Mouse (Mus musculus) liver, embryonic 16.5 days (tissue): ENCODE measurements around the gene Zfp616. TPM values are rescaled to one million over a fixed set of nuclear protein-coding genes. Genes with fewer than 3 reads are reported as not detected.

Source experiments
- ATAC-seq: fragments of 200-750 bp; cut with Nextera tagmentation; 2 replicates; pipeline ENCODE4 v1.8.0; 2017; ENCODE audit warnings: low read depth, mild to moderate bottlenecking, moderate number of reproducible peaks, moderate library complexity
- H3K27ac ChIP-seq: fragments of 300-500 bp; sonication (generic); 2 replicates; pipeline ENCODE4 v1.5.1; 2014; ENCODE audit warnings: mild to moderate bottlenecking, low read length
- H3K27me3 ChIP-seq: fragments of 300-500 bp; sonication (generic); 2 replicates; pipeline ENCODE4 v1.6.1; 2014; ENCODE audit warnings: low read depth, low read length, mixed read lengths; ENCODE audit not compliant: control insufficient read depth, insufficient read depth
- H3K36me3 ChIP-seq: fragments of 300-500 bp; sonication (generic); 2 replicates; pipeline ENCODE4 v1.6.1; 2014; ENCODE audit warnings: mild to moderate bottlenecking; ENCODE audit not compliant: control insufficient read depth, insufficient read depth
- H3K4me1 ChIP-seq: fragments of 300-500 bp; sonication (generic); 2 replicates; pipeline ENCODE4 v1.6.1; 2014; ENCODE audit warnings: low read depth, low read length, mixed read lengths; ENCODE audit not compliant: control insufficient read depth
- H3K4me2 ChIP-seq: fragments of 300-500 bp; sonication (generic); 2 replicates; pipeline ENCODE4 v1.6.1; 2014; ENCODE audit warnings: low read depth, low read length, mixed read lengths
- H3K4me3 ChIP-seq: fragments of 300-500 bp; sonication (generic); 2 replicates; pipeline ENCODE4 v1.5.1; 2014; ENCODE audit warnings: low read depth, mild to moderate bottlenecking, low read length
- H3K9ac ChIP-seq: fragments of 300-500 bp; sonication (generic); 2 replicates; pipeline ENCODE4 v1.6.1; 2014; ENCODE audit warnings: low read depth, low read length
- H3K9me3 ChIP-seq: fragments of 300-500 bp; sonication (generic); replicated peaks from 2 replicates; pipeline ENCODE4 v1.6.1; 2016; ENCODE audit warnings: low read length; ENCODE audit not compliant: control insufficient read depth
- WGBS: fragments of 180-500 bp; shearing (Covaris S2); extraction: QIAGEN DNeasy Blood & Tissue Kit; methylation state at CpG from one replicate; pipeline ENCODE4 v1.1.7; 2014; ENCODE audit not compliant: insufficient replicate concordance; 5-methylcytosine and 5-hydroxymethylcytosine counted together
- polyA plus RNA-seq: library from polyadenylated mRNA; unstranded; fragments of >200 nt; fragmentation: Nextera tagmentation; extraction: Ambion mirVana; gene quantifications from 2 replicates; pipeline ENCODE4 v1.2.1, GENCODE M21; 2015

Zfp616 gene
- polyA plus RNA-seq, result not detected in 2 replicates

- no peak within 1 kb of the TSS for H3K4me3 ChIP-seq
- no peaks in the 10 kb centered on the region for H3K4me1 ChIP-seq
- no peak within 1 kb of the TSS for H3K4me2 ChIP-seq
- no peak within 1 kb of the TSS for H3K27ac ChIP-seq
- no peaks in the 10 kb centered on the region for H3K36me3 ChIP-seq
- 74% methylated on average over 1 of the region's 1 CpGs for WGBS
- H3K9ac ChIP-seq, result no peak within 1 kb of the TSS
- no peak for ATAC-seq
- H3K9me3 ChIP-seq, result no peaks in the 10 kb centered on the region
- H3K27me3 ChIP-seq, result no peaks in the 10 kb centered on the region
Measured at GRCm38 (mm10) chr11:74069655-74070054, at the start of gene Zfp616. Gene Zfp616 (plus strand): TSS chr11:74069955.

GRCm38 (mm10) chr11:74051347-74051746 is 18.4 kb upstream of the Zfp616 start:
- ATAC-seq, result no peak
- H3K4me1 ChIP-seq, result no peaks in the 10 kb centered on the region
- 44% methylated on average over 3 of the region's 3 CpGs for WGBS
- no peaks in the 10 kb centered on the region for H3K9me3 ChIP-seq
- no peak overlapping the region for H3K4me2 ChIP-seq
- H3K27me3 ChIP-seq, result no peaks in the 10 kb centered on the region
- no peak overlapping the region for H3K9ac ChIP-seq
- no peak overlapping the region for H3K4me3 ChIP-seq
- H3K27ac ChIP-seq, result no peak overlapping the region
- H3K36me3 ChIP-seq, result no peaks in the 10 kb centered on the region

GRCm38 (mm10) chr11:74056451-74056850 is 13.3 kb upstream of the Zfp616 start, which contains the start of the genes Olfr139 and Olfr399:
Gene Olfr139 (minus strand): TSS chr11:74056551.
Gene Olfr399 (minus strand): TSS chr11:74056615.
- no peaks in the 10 kb centered on the region for H3K36me3 ChIP-seq
- no peak within 1 kb of the TSS for H3K4me3 ChIP-seq
- H3K4me1 ChIP-seq, result no peaks in the 10 kb centered on the region
- H3K4me2 ChIP-seq, result no peak within 1 kb of the TSS
- no peak within 1 kb of the TSS for H3K27ac ChIP-seq
- ATAC-seq, result no peak
- H3K27me3 ChIP-seq, result no peaks in the 10 kb centered on the region
- H3K9me3 ChIP-seq, result no peaks in the 10 kb centered on the region
- H3K9ac ChIP-seq, result no peak within 1 kb of the TSS
- 53% methylated on average over 2 of the region's 2 CpGs for WGBS

DNA sequence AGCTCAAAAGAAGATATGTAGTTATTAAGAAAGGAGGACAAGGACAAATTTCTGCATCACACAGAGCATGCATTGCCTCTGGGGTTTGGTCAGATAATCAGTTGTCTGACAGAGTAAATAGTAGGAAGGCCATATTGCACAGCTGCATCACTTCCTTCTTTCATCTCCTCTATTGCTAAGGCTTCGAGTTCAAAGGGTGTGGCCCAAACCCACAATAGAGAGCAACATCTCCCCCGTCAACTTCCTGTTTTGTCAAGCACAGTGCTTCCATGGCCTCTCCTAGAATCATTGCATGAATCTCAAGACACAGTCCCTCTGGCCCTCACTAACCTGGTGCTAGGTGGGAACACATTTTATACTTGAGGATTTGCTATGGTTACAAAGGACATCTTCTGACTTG is 31.0 kb downstream of the Zfp616 start:
- no peak overlapping the region for H3K4me2 ChIP-seq
- H3K27me3 ChIP-seq, result no peaks in the 10 kb centered on the region
- no peaks in the 10 kb centered on the region for H3K36me3 ChIP-seq
- WGBS, result 33% methylated on average over 2 of the region's 2 CpGs
- no peak overlapping the region for H3K9ac ChIP-seq
- no peak overlapping the region for H3K4me3 ChIP-seq
- no peaks in the 10 kb centered on the region; the same call in 1 of the 2 replicates for H3K9me3 ChIP-seq
- no peak overlapping the region for H3K27ac ChIP-seq
- no peaks in the 10 kb centered on the region for H3K4me1 ChIP-seq
- no peak for ATAC-seq

GRCm38 (mm10) chr11:74101507-74101906 is 31.8 kb downstream of the Zfp616 start:
- Histone ChIP-seq H3K9ac (no peak overlapping the region), H3K27ac (no peak overlapping the region), H3K4me3 (no peak overlapping the region), H3K9me3 (no peaks in the 10 kb centered on the region; the same call in 1 of the 2 replicates), H3K4me1 (no peaks in the 10 kb centered on the region), H3K27me3 (no peaks in the 10 kb centered on the region), H3K4me2 (no peak overlapping the region), H3K36me3 (no peaks in the 10 kb centered on the region)
- ATAC-seq, result no peak
- WGBS, result 31% methylated on average over 2 of the region's 2 CpGs

DNA sequence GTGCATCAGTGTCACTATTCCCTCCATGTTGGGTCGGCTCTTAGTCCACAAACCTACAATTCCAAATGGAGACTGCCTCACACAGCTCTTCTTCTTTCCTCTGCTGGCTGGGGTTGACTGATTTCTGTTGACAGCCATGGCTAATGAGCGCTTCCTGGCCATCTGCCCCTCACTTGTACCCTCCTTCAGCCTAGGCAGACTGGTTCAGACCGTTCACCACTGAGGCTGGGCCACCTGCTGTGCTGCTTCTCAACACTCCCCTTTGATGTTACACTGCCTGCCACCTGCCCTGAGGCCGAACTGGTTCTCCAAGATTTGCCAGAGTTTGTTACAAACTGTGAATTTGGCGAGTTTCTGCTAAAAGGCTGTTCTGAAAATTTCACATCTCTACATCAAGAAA is 35.3 kb downstream of the Zfp616 start:
- Histone ChIP-seq H3K4me3 (no peak overlapping the region), H3K27ac (no peak overlapping the region), H3K4me1 (no peaks in the 10 kb centered on the region), H3K36me3 (no peaks in the 10 kb centered on the region), H3K27me3 (no peaks in the 10 kb centered on the region), H3K9me3 (no peaks in the 10 kb centered on the region; the same call in 1 of the 2 replicates), H3K4me2 (no peak overlapping the region), H3K9ac (no peak overlapping the region)
- ATAC-seq, result no peak
- WGBS, result 12% methylated on average over 5 of the region's 5 CpGs

- H3K9me3 ChIP-seq, result no peaks in the 10 kb centered on the region
- no peak for ATAC-seq
- H3K4me1 ChIP-seq, result no peaks in the 10 kb centered on the region
- H3K27ac ChIP-seq, result no peak within 1 kb of the TSS
- H3K9ac ChIP-seq, result no peak within 1 kb of the TSS
- H3K36me3 ChIP-seq, result no peaks in the 10 kb centered on the region
- H3K4me3 ChIP-seq, result no peak within 1 kb of the TSS
- H3K27me3 ChIP-seq, result no peaks in the 10 kb centered on the region
- no peak within 1 kb of the TSS for H3K4me2 ChIP-seq
Measured at GRCm38 (mm10) chr11:74113412-74113811, 43.7 kb downstream of the Zfp616 start, which contains the start of gene Olfr401. Gene Olfr401 (plus strand): TSS chr11:74113712.

Other genes starting within 250 kb of the Zfp616 start
- not detected in 2 replicates for gene Olfr393, start 218.5 kb upstream of the Zfp616 start, polyA plus RNA-seq
- gene Olfr394, start 179.2 kb upstream of the Zfp616 start, polyA plus RNA-seq, result not detected in 2 replicates
- not detected in 2 replicates for gene Olfr395, start 160.7 kb upstream of the Zfp616 start, polyA plus RNA-seq
- gene Olfr23, start 133.3 kb upstream of the Zfp616 start, polyA plus RNA-seq, result not detected in 2 replicates
- not detected in 2 replicates for gene Olfr397, start 109.1 kb upstream of the Zfp616 start, polyA plus RNA-seq
- gene Olfr398, start 79.5 kb upstream of the Zfp616 start, polyA plus RNA-seq, result not detected in 2 replicates
- gene Olfr139, start 13.4 kb upstream of the Zfp616 start, polyA plus RNA-seq, result not detected in 2 replicates
- not detected in 2 replicates for gene Olfr399, start 13.3 kb upstream of the Zfp616 start, polyA plus RNA-seq
- not detected in 2 replicates for gene Olfr401, start 43.8 kb downstream of the Zfp616 start, polyA plus RNA-seq
- not detected in 2 replicates for gene Olfr402, start 83.6 kb downstream of the Zfp616 start, polyA plus RNA-seq
- gene Olfr403, start 116.3 kb downstream of the Zfp616 start, polyA plus RNA-seq, result not detected in 2 replicates
- gene Olfr43, start 141.4 kb downstream of the Zfp616 start, polyA plus RNA-seq, result not detected in 2 replicates
- gene Olfr406, start 189.9 kb downstream of the Zfp616 start, polyA plus RNA-seq, result not detected in 2 replicates
- gene Olfr59, start 213.8 kb downstream of the Zfp616 start, polyA plus RNA-seq, result not detected in 2 replicates